Mouse (Mus musculus): ENCODE measurements around the gene Olfr283. TPM values are rescaled to one million over a fixed set of nuclear protein-coding genes. Genes with fewer than 3 reads are reported as not detected.

The Olfr283 gene
- polyA plus RNA-seq, 1 experiment: not detected

GRCm38 (mm10) chr15:98409635-98410034 lies 28.9 kb upstream of the Olfr283 start:
- 89% methylated on average over 2 of the region's 2 CpGs for WGBS
- no peak overlapping the region for H3K27ac ChIP-seq (ENCODE audit: insufficient read depth, low read depth, low read length)
- TF ChIP-seq POLR2A (IDR thresholded peaks at IDR 0.05; ENCODE audit: insufficient read depth, low read depth, low read length) (no peak), CTCF (IDR thresholded peaks at IDR 0.05; ENCODE audit: insufficient read depth, low read depth, low read length) (no peak)
- no peak overlapping the region for H3K4me3 ChIP-seq (ENCODE audit: insufficient read depth, low read depth, low read length)
- H3K4me1 ChIP-seq (ENCODE audit: control insufficient read depth, insufficient read depth, low read length): no peaks in the 10 kb centered on the region

GRCm38 (mm10) chr15:98408406-98409060 lies 27.8 kb upstream of the Olfr283 start:
- no peak overlapping the region for H3K4me3 ChIP-seq (ENCODE audit: insufficient read depth, low read depth, low read length)
- WGBS: 71% methylated on average over 17 of the region's 17 CpGs
- H3K4me1 ChIP-seq (ENCODE audit: control insufficient read depth, insufficient read depth, low read length): no peaks in the 10 kb centered on the region
- no peak overlapping the region for H3K27ac ChIP-seq (ENCODE audit: insufficient read depth, low read depth, low read length)
- TF ChIP-seq POLR2A (IDR thresholded peaks at IDR 0.05; ENCODE audit: insufficient read depth, low read depth, low read length) (no peak), CTCF (IDR thresholded peaks at IDR 0.05; ENCODE audit: insufficient read depth, low read depth, low read length) (no peak)

GRCm38 (mm10) chr15:98402356-98402755 lies 21.6 kb upstream of the Olfr283 start:
- H3K27ac ChIP-seq (ENCODE audit: insufficient read depth, low read depth, low read length): no peak overlapping the region
- TF ChIP-seq CTCF (IDR thresholded peaks at IDR 0.05; ENCODE audit: insufficient read depth, low read depth, low read length) (no peak), POLR2A (IDR thresholded peaks at IDR 0.05; ENCODE audit: insufficient read depth, low read depth, low read length) (no peak)
- H3K4me1 ChIP-seq (ENCODE audit: control insufficient read depth, insufficient read depth, low read length): no peaks in the 10 kb centered on the region
- 83% methylated on average over 10 of the region's 10 CpGs for WGBS
- H3K4me3 ChIP-seq (ENCODE audit: insufficient read depth, low read depth, low read length): no peak overlapping the region

GRCm38 (mm10) chr15:98397136-98397535 lies 16.4 kb upstream of the Olfr283 start:
- WGBS: 77% methylated on average over 1 of the region's 1 CpGs

GRCm38 (mm10) chr15:98391903-98392187 lies 11.1 kb upstream of the Olfr283 start:
- 31% methylated on average over 2 of the region's 2 CpGs for WGBS
- Histone ChIP-seq H3K4me3 (ENCODE audit: insufficient read depth, low read depth, low read length) (no peak overlapping the region), H3K4me1 (ENCODE audit: control insufficient read depth, insufficient read depth, low read length) (peaks cover 5% of the 10 kb centered on the region), H3K27ac (ENCODE audit: insufficient read depth, low read depth, low read length) (no peak overlapping the region)
- TF ChIP-seq POLR2A (IDR thresholded peaks at IDR 0.05; ENCODE audit: insufficient read depth, low read depth, low read length) (no peak), CTCF (IDR thresholded peaks at IDR 0.05; ENCODE audit: insufficient read depth, low read depth, low read length) (no peak)

More at GRCm38 (mm10) chr15:98397136-98397535, 16.4 kb upstream of the Olfr283 start:
- TF ChIP-seq POLR2A (IDR thresholded peaks at IDR 0.05; ENCODE audit: insufficient read depth, low read depth, low read length) (no peak), CTCF (IDR thresholded peaks at IDR 0.05; ENCODE audit: insufficient read depth, low read depth, low read length) (no peak)
- H3K4me3 ChIP-seq (ENCODE audit: insufficient read depth, low read depth, low read length): no peak overlapping the region
- no peak overlapping the region for H3K27ac ChIP-seq (ENCODE audit: insufficient read depth, low read depth, low read length)
- no peaks in the 10 kb centered on the region for H3K4me1 ChIP-seq (ENCODE audit: control insufficient read depth, insufficient read depth, low read length)

- Histone ChIP-seq H3K4me1 (ENCODE audit: control insufficient read depth, insufficient read depth, low read length) (peaks cover 5% of the 10 kb centered on the region), H3K4me3 (ENCODE audit: insufficient read depth, low read depth, low read length) (no peak overlapping the region), H3K27ac (ENCODE audit: insufficient read depth, low read depth, low read length) (no peak overlapping the region)
- WGBS: 71% methylated on average over 10 of the region's 10 CpGs
- TF ChIP-seq POLR2A (IDR thresholded peaks at IDR 0.05; ENCODE audit: insufficient read depth, low read depth, low read length) (no peak), CTCF (IDR thresholded peaks at IDR 0.05; ENCODE audit: insufficient read depth, low read depth, low read length) (no peak)
Observed at GRCm38 (mm10) chr15:98391081-98391902, 10.5 kb upstream of the Olfr283 start.

GRCm38 (mm10) chr15:98389796-98390195 lies 9.1 kb upstream of the Olfr283 start:
- Histone ChIP-seq H3K4me1 (ENCODE audit: control insufficient read depth, insufficient read depth, low read length) (peaks cover 5% of the 10 kb centered on the region), H3K27ac (ENCODE audit: insufficient read depth, low read depth, low read length) (no peak overlapping the region), H3K4me3 (ENCODE audit: insufficient read depth, low read depth, low read length) (no peak overlapping the region)
- 22% methylated on average over 7 of the region's 7 CpGs for WGBS
- TF ChIP-seq CTCF (IDR thresholded peaks at IDR 0.05; ENCODE audit: insufficient read depth, low read depth, low read length) (0 out of 2 replicates have a peak, but pooled peaks have one; percentile 26), POLR2A (IDR thresholded peaks at IDR 0.05; ENCODE audit: insufficient read depth, low read depth, low read length) (no peak)

- Histone ChIP-seq H3K4me1 (ENCODE audit: control insufficient read depth, insufficient read depth, low read length) (peaks cover 5% of the 10 kb centered on the region), H3K27ac (ENCODE audit: insufficient read depth, low read depth, low read length) (no peak overlapping the region), H3K4me3 (ENCODE audit: insufficient read depth, low read depth, low read length) (no peak overlapping the region)
- 85% methylated on average over 2 of the region's 2 CpGs for WGBS
- TF ChIP-seq POLR2A (IDR thresholded peaks at IDR 0.05; ENCODE audit: insufficient read depth, low read depth, low read length) (no peak), CTCF (IDR thresholded peaks at IDR 0.05; ENCODE audit: insufficient read depth, low read depth, low read length) (no peak)
Observed at GRCm38 (mm10) chr15:98387621-98388020, 6.9 kb upstream of the Olfr283 start.

GRCm38 (mm10) chr15:98378209-98378608 lies 2.5 kb downstream of the Olfr283 start:
- Histone ChIP-seq H3K4me3 (ENCODE audit: insufficient read depth, low read depth, low read length) (no peak overlapping the region), H3K4me1 (ENCODE audit: control insufficient read depth, insufficient read depth, low read length) (no peaks in the 10 kb centered on the region), H3K27ac (ENCODE audit: insufficient read depth, low read depth, low read length) (no peak overlapping the region)
- 94% methylated on average over 13 of the region's 13 CpGs for WGBS
- TF ChIP-seq CTCF (IDR thresholded peaks at IDR 0.05; ENCODE audit: insufficient read depth, low read depth, low read length) (no peak), POLR2A (IDR thresholded peaks at IDR 0.05; ENCODE audit: insufficient read depth, low read depth, low read length) (no peak)

Measured in olfactory bulb, adult 2 months (tissue).